Mouse (Mus musculus) gastrocnemius, adult 8-10 months (tissue): ENCODE results near the gene S100a14. TPM values are rescaled to one million over a fixed set of nuclear protein-coding genes. Genes with fewer than 3 reads are reported as not detected.

Experiments used
- DNase-seq, 2 experiments: peaks; one replicate each; pipeline ENCODE4 v3.0.0; 2022; ENCODE audit warnings: low spot score in 2 of 2
- total RNA-seq, 4 experiments: library from RNA; stranded (reverse); gene quantifications; 2 replicates each; pipeline ENCODE4 v1.2.4; 2022

Gene S100a14
- total RNA-seq, result not detected

DNA sequence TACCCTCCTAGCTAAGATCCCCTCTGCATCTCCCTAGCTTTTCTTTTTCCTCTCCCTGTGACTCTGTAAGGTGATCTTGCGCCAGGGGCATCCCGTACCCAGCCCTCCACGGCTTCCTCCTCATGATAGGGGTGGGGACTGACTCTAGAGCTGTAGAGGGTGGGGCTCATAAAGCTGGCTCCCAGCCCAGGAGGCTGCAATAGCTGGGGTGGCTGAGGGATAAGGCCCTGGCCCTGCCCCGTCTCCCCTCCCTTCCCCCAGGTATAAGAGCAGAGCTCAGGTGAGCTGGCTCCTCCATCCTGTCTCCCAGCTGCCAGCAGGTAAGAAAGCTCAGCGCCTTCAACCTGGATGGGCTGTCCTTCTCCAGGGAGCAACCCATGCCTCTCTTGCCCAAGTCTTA lies at the start of gene S100a14:
Gene S100a14, plus strand, starts transcription at position 277 of the 400 bp plus-strand sequence.
- no peak for DNase-seq

DNA sequence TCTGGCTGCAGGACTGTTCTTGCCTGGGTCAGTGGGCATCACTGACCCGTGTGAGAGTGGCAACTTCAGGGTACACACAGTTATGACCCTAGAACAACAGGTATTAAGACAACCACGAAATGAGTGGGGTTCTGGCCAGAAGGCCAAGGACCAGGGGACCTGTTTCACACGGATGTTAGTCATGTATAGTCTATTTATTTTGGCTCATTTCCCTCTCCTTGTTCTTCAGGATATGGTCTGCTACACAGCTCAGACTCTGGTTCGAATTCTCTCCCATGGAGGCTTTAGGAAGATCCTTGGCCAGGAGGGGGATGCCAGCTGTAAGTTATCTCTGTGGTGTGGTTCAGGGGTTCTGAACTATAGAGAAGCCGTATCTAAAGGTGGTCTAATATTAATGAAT lies 39.7 kb upstream of the S100a14 start:
- DNase-seq, result no peak

DNA sequence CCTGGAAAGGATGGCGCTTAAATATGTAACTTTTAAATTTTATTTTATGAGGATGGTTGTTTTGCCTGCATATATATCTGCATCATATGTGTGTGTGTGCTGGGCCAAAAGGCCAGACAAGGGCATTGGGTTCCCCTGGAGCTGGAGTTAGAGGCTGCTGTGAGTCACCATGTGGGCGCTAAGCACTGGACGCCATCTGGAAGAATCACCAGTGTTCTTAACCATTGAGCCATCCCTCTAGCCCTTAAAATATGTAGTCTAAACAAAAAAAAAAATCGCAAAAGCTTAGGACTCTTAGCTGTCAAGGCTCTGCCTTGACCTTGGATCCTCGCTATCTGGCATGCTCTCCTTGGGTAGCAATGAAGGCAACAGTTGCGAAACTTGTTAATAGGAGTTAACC lies 38.1 kb upstream of the S100a14 start:
- no peak for DNase-seq

DNA sequence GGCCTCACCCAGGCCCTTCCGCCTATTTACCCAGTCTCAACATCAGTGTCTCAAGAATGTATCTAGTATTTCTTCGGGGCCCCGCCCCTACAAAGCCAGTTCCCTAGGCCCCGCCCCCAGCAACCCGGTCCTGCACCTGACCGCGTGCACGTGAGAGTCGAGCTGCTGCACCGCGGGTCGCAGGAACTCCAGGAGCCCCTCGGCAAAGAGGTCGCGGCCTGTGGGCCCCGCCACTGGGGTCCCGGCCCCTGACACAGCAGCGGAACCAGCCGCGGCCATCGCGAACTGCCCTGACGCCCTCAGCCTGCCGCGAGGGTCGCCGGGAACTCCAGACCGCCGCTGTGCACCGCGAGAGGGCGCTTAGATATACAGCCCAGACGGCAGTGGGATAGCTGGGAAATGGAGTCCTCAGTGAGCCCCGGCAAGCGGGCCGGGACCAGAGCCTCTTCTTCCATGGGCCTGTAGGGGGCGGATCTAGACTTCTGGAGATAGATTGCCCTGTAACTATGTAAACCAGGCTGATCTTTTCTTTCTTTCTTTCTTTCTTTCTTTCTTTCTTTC lies 35.9 kb upstream of the S100a14 start, which contains the start of gene Snapin:
Gene Snapin, minus strand, starts transcription at position 338 of the 561 bp plus-strand sequence.
- DNase-seq, result peak; percentile 94 to 96

DNA sequence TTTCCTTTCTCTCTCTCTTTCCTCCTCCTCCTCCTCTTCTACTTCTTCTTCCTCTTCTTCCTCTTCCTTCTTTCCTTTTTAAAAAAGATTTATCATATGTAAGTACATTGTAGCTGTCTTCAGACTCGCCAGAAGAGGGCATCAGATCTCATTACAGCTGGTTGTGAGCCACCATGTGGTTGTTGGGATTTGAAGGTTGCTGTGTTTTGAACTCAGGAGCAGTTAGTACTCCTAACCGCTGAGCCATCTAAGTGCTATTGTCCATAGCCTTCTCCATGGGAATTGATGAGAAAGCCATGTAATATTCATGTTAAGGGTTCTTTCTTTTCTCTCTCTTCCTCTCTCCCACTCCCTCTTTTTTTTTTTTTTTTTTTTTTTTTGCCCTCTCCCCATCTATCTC lies 35.3 kb upstream of the S100a14 start:
- DNase-seq, result no peak

DNA sequence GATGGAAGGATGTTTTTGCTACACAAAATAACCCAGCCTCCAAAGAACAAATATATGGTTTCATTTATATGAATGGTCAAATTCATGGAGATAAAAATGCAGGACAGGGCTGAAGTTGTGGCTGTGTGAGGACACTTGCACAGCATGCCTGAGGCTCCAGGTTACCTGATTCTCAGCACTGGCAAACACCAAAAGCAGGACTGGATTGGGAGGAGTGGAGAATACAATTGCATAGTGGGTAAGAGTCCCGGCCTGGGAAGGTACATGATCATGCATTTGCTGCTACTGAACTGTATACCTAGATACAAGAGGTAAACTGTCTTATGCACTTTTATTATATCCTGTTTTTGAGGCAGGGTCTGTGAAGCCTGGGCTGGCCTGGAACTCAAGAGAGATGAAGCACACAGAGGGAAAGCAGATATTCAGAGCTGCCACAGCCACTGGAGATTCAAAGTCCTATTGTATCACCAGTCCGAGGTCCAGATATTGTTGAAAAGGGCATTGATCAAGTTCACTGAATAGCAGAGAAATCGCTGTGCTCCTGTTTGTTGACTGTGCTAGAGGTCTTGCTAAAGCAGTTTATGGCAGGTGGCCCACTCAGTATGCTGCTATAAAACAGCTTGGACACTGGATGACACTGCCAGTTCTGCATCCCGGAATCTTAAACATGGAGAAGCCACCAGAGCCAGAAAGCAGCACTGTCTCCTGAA lies 32.7 kb upstream of the S100a14 start:
- DNase-seq, result no peak

DNA sequence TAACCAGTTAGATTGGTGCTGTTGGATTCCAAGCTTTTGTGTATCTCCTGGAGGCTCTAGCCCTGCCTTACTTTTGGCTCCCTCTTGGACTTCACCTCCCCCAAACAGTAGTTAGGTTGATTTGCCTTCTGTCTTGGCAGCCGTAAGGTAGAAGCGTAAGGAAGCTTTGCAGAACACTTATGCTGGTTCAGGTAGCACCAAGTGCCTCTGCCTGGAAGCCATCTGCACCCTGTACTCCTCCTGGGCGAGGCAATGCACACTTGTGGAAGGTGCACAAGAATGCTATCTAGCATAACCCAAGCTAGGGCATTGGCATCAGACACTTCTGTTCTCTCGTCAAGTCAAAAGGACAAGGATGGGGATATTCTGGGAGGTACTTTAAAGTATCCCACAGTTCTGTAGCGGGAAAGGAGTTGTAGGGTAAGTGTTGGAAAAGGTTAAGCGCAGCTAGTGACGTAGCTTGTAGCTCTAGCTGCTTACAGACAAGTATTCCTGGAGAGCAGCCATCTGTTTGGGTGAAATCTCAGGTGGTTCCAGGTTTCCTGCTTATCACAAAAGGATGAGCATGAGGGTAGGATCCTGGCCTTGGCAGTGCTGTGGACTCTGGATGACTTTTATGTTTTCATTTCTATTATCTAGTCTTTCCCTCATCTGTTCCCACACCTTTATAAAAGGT lies 30.7 kb upstream of the S100a14 start:
- no peak for DNase-seq

DNA sequence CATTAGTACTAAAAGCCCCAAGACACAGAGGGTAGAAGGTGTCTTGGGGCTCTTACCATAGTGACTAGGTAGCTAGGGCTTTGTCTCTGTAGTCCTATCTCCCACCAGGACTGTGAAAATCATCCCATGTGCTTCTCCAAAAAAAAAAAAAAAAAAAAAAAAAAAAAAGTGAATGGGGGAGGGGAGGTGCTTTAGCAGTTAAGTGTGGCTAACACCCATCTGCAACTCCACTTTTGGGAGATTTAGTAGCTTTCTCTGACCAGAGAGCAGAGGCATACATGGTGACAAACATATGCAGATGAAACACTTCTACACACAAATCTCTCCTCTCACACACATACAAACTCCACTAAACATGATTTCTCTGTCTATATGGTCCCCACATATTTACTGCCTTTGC lies 29.1 kb upstream of the S100a14 start:
- no peak for DNase-seq

DNA sequence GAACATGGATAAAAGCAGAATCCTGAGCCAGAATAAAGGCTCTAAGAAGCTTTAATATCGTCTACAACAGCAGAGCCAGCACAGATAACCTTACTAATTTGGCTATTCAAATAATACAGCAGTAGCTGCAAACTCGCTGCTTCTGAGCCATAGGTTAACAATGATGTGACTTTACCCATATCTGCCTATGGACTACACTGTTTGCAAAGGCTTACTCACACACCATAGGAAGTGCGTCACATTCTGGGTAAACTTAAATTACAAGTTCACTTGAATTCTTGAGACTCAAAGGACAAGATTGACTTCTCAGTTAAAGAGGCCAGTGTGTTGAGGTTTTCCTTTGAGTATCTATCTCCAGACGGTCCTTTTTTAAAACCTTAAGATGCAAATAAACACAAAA lies 23.2 kb upstream of the S100a14 start:
- no peak for DNase-seq

DNA sequence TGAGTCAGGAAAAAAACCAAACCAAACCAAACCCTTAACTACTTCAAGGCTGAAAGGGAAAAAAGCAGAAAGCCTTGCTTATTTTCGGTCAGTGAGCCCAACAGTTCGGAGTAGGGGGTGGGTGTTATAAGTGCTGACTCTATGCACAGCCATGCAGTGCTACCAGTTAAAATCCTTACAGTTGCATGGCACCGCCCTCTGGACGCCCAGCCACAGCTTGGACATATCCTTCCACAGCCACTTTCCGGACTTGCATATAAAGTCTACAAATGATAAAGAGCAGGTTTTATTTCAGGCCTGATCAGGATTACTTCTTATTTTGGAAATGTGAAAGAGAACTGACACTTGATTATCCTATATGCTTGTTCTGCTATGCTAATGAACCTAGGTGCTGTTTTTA lies 21.4 kb upstream of the S100a14 start:
- DNase-seq, result no peak

DNA sequence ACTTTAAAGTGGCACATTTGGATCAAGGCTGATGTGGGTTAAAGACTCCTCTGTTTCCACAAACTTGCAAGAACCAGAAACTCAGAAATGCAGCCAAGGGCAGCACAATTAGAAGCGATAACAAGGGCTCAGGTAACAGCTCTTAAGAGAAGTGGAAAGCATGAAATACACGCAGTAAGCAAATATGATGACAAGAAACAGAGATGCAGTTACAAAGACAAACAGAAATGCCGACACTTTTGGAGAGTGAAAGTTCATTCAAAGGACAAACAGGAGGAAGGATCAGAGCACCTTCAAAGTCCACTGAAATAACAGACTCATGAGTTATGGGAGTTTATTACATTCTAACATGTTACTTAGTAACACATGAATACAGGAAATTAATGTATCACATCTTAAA lies 20.3 kb upstream of the S100a14 start:
- DNase-seq, result no peak

DNA sequence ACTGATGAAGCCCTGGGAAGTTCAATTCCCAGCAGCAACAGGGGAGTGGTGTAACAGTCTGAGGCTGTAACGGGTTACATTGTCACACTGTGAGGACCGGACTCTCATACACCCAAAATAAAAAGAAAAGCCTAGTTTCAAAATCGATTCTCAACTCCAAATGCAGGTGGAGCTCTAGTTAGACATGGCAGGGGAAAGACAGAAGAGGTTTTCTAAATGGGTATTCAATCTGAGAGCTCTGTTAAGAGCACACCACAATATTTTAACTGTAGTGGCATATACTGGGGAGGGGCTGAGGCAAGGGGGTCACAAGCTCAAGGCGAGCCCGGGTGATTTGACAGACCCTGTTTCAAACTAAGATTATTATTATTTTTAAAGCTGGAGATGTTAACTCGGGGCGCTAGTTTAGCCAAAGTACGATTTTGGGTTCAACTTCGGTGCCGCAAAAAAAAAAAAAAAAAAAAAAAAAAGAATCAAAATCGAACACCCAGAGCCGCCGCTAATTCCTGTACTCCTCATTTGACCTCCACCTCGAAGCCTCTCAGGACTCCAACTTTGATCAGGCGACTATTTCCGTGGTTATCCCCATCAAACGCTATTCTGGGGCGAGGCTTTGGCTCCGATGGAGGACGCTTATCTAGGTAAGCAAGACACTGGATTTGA lies 18.2 kb upstream of the S100a14 start:
- DNase-seq, result no peak

DNA sequence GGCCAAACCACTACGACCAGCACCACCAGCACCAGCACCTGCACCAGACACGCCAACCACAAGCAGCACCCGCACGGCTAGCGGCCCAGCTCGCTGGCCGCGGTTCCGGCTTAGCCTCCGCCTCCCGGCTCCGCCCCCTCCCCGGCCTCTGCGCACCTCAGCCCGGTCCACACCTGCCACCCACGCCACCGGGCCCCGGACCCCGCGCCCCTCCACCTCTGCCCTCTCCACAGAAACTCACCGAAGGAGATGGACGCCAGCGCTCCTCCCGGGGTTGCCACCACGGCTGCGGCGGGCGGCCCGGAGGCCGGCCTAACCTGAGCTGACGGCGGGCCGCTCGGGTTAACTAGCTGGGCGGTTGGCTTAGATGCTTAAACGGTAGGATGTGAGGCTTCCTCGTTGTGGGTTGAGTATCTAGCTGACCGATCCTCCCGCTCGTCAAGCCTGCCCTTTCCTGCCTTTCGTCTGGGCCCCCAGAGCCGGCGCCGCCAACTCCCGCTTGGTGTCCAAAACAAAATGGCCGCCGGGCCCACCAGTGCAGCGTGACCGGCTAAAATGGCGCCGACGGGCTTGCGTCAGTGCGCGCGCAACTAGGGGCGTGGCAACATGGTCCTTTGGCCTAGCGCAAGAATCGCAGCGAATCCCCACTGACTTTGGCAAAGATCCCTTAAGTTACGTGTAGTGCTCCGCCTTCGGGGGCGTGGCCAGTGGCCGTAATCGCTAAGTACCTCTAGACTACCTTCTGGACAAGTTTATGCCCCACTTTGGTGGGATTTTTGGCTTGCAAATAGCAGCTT lies 17.5 kb upstream of the S100a14 start, which contains the start of gene Chtop:
Gene Chtop, minus strand, starts transcription at position 549 of the 797 bp plus-strand sequence.
- DNase-seq, result peak; percentile 97 to 98

DNA sequence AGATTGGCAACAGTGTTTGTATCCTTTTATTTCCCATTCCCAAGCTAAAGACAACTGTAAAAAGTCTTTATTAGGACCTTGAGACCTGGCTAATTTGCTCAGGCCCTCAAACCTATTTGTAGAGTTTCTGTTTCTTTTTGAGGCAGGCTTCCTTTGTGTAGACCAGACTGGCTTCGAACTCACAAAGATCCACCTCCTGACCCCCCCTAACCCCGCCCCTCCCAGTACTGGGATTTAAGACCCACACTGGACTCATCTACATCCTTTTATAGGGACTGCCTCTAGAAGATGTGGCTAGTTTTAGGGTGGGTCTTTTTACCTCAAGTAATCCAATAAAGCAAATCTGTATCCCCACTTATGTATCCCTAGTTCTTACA lies 16.9 kb upstream of the S100a14 start:
- no peak for DNase-seq

DNA sequence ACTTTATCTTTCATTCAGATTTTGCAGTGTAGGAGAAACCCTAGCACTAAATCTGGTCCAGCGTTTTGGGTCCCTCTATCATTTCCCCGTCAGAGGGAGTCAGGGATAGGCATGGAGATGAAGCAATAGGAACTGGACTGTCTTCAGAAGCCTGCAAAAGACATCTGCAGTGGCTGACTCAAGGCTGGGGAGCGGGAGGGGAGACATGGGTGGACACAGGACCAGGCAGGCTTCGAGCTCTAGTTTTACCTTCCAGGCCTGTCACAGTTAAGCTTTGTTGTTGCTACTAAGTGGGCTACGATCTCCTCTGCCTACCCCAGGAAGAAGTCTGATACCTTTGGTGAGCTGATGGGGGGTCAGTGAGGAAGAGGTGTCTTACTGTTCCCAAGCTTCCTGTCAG lies 14.4 kb upstream of the S100a14 start:
- DNase-seq, result no peak

DNA sequence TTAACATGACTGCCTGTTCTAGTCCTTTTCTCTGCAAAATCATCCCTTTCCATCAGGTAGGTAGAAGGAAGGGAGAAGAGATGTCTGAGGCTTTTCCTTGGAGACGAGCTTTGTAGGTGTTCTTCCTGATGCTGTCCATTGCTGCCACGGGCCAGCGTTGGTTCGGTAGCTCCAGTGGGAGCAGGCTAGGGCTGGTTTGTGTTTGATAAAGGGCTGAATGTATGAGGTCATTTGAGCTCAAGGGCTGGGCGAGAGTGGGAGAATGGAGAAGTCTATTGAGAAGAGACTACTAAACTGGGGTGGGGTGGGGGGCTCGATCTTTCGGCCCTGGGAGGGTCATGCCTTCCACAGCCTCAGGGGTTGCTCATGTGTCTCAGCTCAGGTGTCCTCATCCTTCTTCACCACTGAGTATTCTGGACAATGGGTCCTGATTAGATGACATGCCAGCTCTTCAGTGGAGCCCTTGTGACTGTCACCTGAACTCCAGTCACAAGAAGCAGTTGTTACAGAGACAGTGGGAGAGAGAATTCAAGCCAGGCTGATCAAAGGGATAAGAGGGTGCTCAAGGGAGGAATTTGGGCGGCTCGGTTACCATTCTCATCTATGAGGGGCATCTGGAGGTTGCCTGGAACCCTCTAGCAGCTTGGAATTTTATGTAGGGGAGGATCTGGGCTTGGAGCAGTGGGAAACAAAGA lies 13.6 kb upstream of the S100a14 start:
- DNase-seq, result no peak

DNA sequence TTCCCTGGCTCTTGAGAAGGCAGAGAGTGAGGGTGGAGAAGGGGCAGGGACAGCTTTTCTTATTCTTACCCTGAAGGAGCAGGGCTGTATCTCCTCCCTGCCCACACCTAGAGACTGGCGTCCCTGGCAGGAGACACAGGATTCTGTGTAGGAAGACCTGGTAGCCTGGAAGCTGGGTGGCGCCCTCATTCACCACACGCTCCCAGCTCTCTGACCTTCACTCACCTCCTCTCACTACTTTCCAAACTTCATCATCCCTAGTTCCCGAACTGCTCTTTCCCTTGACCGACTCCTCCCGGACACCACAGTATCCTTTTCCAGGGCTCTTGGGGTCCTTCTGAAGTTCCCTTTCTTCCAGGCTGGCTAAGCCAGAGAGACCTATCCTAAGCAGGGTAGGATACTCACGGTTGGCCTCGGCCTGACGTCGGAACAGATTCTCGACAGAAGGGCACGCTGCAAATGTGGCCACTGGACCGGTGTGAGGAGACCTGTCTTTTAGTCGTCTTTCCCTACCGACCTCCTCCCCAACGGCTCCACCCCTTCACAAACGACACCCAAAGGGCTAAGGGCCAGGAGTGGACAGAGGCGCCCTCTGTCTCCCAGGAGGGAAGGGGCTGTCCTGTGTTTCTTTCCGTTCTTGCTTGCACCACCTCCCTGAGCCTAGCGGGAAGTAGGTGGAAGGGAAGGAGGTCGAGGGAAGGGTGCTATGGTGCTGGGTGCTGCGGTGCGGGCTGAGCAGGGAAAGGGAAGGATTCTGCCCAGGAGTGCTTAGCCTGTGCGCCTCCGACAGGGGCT lies 12.7 kb upstream of the S100a14 start, which contains the start of the genes S100a1 and S100a13:
Gene S100a1, minus strand, starts transcription at position 597 of the 795 bp plus-strand sequence.
Gene S100a13, plus strand, starts transcription at position 640 of the 795 bp plus-strand sequence.
- DNase-seq, result peak; percentile 52 to 64

DNA sequence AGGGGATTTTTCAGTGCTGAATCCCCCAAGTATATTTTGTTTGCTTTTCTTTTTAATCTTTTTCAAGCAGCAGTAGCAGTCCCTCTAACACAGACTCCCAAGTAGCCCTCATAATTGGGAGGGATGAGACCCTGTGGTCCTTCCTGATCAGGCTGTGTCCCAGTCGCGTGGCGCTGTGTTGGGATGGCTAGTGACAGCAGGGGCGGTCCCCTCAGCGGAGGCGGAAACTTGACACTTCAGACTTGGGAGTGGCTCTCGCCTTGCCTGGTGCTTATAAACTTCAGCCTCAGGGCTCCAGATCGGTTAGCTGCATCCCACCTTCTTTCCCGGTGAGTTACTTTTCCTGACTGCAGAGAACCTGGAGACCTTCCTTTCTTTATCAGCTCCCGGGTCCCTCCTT lies 12.0 kb upstream of the S100a14 start:
- peak; percentile 53 to 65 for DNase-seq

DNA sequence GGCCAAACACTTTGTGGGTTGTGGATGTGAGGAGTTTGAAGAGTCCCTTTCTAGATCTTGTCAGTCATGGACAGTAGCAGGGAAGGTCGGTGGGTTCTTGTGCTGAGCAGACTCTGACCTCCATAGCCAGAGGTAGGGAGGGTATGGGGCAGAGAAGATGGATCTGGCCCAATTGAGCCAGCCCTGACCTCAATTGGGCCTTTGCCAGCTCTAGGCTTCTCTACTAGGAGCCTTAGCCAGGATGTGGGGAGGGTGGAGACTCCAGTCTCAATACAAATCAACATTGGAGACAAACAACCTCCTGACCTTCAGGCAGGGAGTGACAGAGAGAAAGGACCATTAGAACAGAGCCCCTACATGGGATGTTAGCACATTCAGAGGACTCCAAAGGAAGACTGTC lies 11.4 kb upstream of the S100a14 start:
- DNase-seq, result no peak

DNA sequence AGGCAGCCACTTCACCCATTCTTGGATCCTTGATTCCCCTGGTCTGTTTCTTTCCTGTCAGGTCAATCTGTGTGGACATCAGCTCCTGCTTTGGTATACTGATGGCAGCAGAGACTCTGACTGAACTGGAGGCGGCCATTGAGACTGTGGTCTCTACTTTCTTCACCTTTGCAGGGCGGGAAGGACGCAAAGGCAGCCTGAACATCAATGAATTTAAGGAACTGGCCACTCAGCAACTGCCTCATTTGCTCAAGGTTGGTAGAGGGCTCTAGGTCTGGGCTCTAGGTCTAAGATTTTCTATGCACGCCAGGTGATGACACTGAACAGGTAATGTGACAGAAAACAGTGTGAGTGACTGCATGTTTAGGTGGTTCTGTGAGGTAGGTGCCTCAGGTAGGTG lies 10.9 kb upstream of the S100a14 start:
- no peak for DNase-seq
